Mouse (Mus musculus) heart, adult 11 months (tissue): ENCODE measurements around the gene Fam43a.
A peak's percentile ranks its signal among the peaks of the same experiment; 100 is the strongest.

ENCODE experiments used
- DNase-seq: peaks from one replicate; pipeline ENCODE4 v3.0.0; 2022

Gene Fam43a

GRCm38 (mm10) chr16:30599491-30600268 lies at the start of gene Fam43a:
Gene Fam43a (plus strand): TSS chr16:30599723.
- DNase-seq: peak; percentile 100

- DNase-seq: peak; percentile 99
Observed at GRCm38 (mm10) chr16:30549966-30550747, 49.4 kb upstream of the Fam43a start.

- peak; percentile 82 for DNase-seq
Observed at GRCm38 (mm10) chr16:30550748-30551192, 48.8 kb upstream of the Fam43a start, which contains the start of gene Tmem44. Gene Tmem44 (minus strand): TSS chr16:30550842.

GRCm38 (mm10) chr16:30552621-30553338 lies 46.7 kb upstream of the Fam43a start:
- DNase-seq: peak; percentile 99

- DNase-seq: peak; percentile 81
Observed at GRCm38 (mm10) chr16:30554109-30554508, 45.4 kb upstream of the Fam43a start.

GRCm38 (mm10) chr16:30559312-30559992 lies 40.1 kb upstream of the Fam43a start:
- DNase-seq: no peak

GRCm38 (mm10) chr16:30560601-30561000 lies 38.9 kb upstream of the Fam43a start:
- no peak for DNase-seq

GRCm38 (mm10) chr16:30565631-30566030 lies 33.9 kb upstream of the Fam43a start:
- no peak for DNase-seq

- no peak for DNase-seq
Observed at GRCm38 (mm10) chr16:30570173-30570572, 29.4 kb upstream of the Fam43a start.

GRCm38 (mm10) chr16:30571378-30571777 lies 28.1 kb upstream of the Fam43a start:
- no peak for DNase-seq

GRCm38 (mm10) chr16:30572239-30572638 lies 27.3 kb upstream of the Fam43a start:
- no peak for DNase-seq

GRCm38 (mm10) chr16:30575815-30576214 lies 23.7 kb upstream of the Fam43a start:
- no peak for DNase-seq

GRCm38 (mm10) chr16:30576392-30576791 lies 23.1 kb upstream of the Fam43a start:
- no peak for DNase-seq

GRCm38 (mm10) chr16:30580765-30581164 lies 18.8 kb upstream of the Fam43a start:
- DNase-seq: no peak

GRCm38 (mm10) chr16:30586935-30587493 lies 12.5 kb upstream of the Fam43a start:
- DNase-seq: no peak

GRCm38 (mm10) chr16:30587494-30588327 lies 11.8 kb upstream of the Fam43a start, which contains the start of gene Lsg1:
Gene Lsg1 (minus strand): TSS chr16:30587592.
- DNase-seq: peak; percentile 98

GRCm38 (mm10) chr16:30590264-30591209 lies 9.0 kb upstream of the Fam43a start:
- peak; percentile 93 for DNase-seq

- no peak for DNase-seq
Observed at GRCm38 (mm10) chr16:30591990-30592389, 7.5 kb upstream of the Fam43a start.

GRCm38 (mm10) chr16:30595356-30595755 lies 4.2 kb upstream of the Fam43a start:
- DNase-seq: no peak
